Mouse (Mus musculus) embryonic facial prominence, embryonic 14.5 days (tissue): ENCODE data around the gene Agtpbp1. TPM values are rescaled to one million over a fixed set of nuclear protein-coding genes. Genes with fewer than 3 reads are reported as not detected.

ENCODE experiments used
- ATAC-seq: fragments of 200-750 bp; cut with Nextera tagmentation; 2 replicates; pipeline ENCODE4 v1.8.0; 2017; ENCODE audit warnings: low read depth, moderate number of reproducible peaks, moderate TSS enrichment
- DNase-seq: peaks from one replicate; pipeline ENCODE4 v3.0.0-alpha.2; 2015; ENCODE audit warnings: low spot score
- H3K27ac ChIP-seq: fragments of 300-500 bp; sonication (generic); replicated peaks from 2 replicates; pipeline ENCODE4 v1.5.1; 2014; ENCODE audit warnings: low read depth, mild to moderate bottlenecking, low read length, moderate library complexity
- H3K27me3 ChIP-seq: fragments of 300-500 bp; sonication (generic); replicated peaks from 2 replicates; pipeline ENCODE4 v1.6.1; 2014; ENCODE audit warnings: low read length; ENCODE audit not compliant: control insufficient read depth, insufficient read depth
- H3K36me3 ChIP-seq: fragments of 300-500 bp; sonication (generic); 2 replicates; pipeline ENCODE4 v1.6.1; 2014; ENCODE audit warnings: low read length, mixed read lengths; ENCODE audit not compliant: control insufficient read depth, insufficient read depth
- H3K4me1 ChIP-seq: fragments of 300-500 bp; sonication (generic); 2 replicates; pipeline ENCODE4 v1.6.1; 2014; ENCODE audit warnings: antibody characterized with exemption, low read length; ENCODE audit not compliant: control insufficient read depth, insufficient read depth
- H3K4me2 ChIP-seq: fragments of 300-500 bp; sonication (generic); 2 replicates; pipeline ENCODE4 v1.6.1; 2014; ENCODE audit warnings: low read depth, mild to moderate bottlenecking, low read length, moderate library complexity, mixed read lengths
- H3K4me3 ChIP-seq: fragments of 300-500 bp; sonication (generic); 2 replicates; pipeline ENCODE4 v1.5.1; 2014; ENCODE audit warnings: low read depth, mild to moderate bottlenecking, low read length
- H3K9ac ChIP-seq: fragments of 300-500 bp; sonication (generic); 2 replicates; pipeline ENCODE4 v1.6.1; 2014; ENCODE audit warnings: low read depth, mild to moderate bottlenecking, low read length, moderate library complexity, mixed read lengths
- H3K9me3 ChIP-seq: fragments of 300-500 bp; sonication (generic); 2 replicates; pipeline ENCODE4 v1.6.1; 2016; ENCODE audit warnings: low read length; ENCODE audit not compliant: control insufficient read depth
- WGBS: fragments of 180-500 bp; shearing (Covaris S2); extraction: QIAGEN DNeasy Blood & Tissue Kit; methylation state at CpG from one replicate; pipeline ENCODE4 v1.1.7; 2014; 5-methylcytosine and 5-hydroxymethylcytosine counted together
- polyA plus RNA-seq: library from polyadenylated mRNA; unstranded; fragments of >200 nt; fragmentation: Nextera tagmentation; extraction: Ambion mirVana; gene quantifications from 2 replicates; pipeline ENCODE4 v1.2.1, GENCODE M21; 2014

The Agtpbp1 gene
- polyA plus RNA-seq, 1 experiment from 2014 or later, result 25.2 TPM

DNA sequence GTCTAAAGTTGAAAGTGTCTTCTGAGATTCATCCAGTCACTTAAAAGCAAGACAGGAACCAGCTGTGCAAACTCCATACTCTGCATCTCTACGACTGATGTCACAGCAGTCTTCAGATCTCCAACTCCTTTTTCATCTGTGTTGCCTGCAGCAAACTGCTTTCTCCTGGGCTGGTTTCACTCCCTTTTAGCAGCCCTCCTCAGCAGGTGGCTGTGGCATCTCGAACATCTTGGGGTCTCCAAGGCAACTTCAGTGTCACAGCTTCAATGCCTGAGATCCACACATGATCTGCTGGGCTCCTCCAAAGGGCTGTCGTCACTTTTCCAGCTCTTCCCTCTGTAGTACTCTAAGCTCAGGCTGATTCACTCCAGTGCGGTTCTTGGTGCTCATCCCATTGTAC is 5.7 kb upstream of the Agtpbp1 start:
- H3K9ac ChIP-seq, result no peak overlapping the region

DNA sequence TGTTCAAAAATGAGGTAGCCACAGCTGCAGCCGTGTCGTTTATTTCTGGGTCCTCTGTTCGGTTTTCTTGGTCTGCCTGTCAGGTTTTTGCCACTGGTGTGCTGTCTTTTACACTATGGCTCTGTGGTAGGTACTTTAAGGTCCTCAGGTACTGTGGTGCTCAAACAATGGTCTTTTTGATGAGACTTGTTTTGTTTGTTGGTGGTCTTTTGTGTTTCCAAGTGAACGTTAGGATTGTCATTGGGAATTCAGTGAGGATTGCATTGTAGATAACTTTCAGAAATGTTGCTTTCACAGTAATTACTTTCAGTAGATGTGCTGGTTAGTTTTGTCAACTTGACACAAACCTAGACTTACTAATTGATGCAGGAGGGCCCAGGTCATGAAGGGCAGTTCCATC is 4.6 kb upstream of the Agtpbp1 start:
- ATAC-seq (no peak), DNase-seq (no peak)
- no peak overlapping the region for H3K27ac ChIP-seq
- no peak overlapping the region for H3K4me2 ChIP-seq
- H3K27me3 ChIP-seq, result no peaks in the 10 kb centered on the region
- WGBS, result 90% methylated on average over 4 of the region's 4 CpGs
- H3K36me3 ChIP-seq, result peaks cover 69% of the 10 kb centered on the region
- peaks cover 9% of the 10 kb centered on the region for H3K4me1 ChIP-seq
- H3K9me3 ChIP-seq, result no peaks in the 10 kb centered on the region
- no peak overlapping the region for H3K9ac ChIP-seq
- H3K4me3 ChIP-seq, result no peak overlapping the region

More for the DNA sequence above, 5.7 kb upstream of the Agtpbp1 start:
- Histone ChIP-seq H3K27ac (no peak overlapping the region), H3K4me2 (no peak overlapping the region), H3K27me3 (no peaks in the 10 kb centered on the region), H3K36me3 (peaks cover 74% of the 10 kb centered on the region), H3K4me3 (no peak overlapping the region), H3K9me3 (no peaks in the 10 kb centered on the region), H3K4me1 (peaks cover 9% of the 10 kb centered on the region)
- DNase-seq (no peak), ATAC-seq (no peak)
- WGBS, result 90% methylated on average over 4 of the region's 4 CpGs

DNA sequence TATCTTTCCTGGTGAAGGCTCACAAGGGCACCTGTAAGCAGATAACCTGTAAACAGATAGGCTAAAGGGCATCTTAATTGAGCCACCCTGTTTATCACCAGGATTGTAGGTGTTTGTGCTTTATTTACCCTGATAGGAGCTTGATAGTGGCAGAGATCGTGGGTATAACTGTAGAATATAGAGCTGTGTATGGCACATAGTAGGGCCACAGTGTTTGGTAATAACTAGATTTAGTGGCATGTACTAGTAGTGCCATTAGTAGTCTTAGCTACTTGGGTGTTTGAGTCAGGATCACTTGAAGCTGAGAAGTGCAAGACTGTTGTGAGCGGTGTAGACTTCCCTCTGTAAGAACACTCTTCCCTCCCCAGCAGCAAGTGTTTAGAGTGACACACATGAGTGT is 2.2 kb upstream of the Agtpbp1 start:
- peaks cover 13% of the 10 kb centered on the region for H3K4me1 ChIP-seq
- 90% methylated on average over 2 of the region's 2 CpGs for WGBS
- peak overlapping the region; percentile 86; the same call in 1 of the 2 replicates for H3K9ac ChIP-seq
- H3K4me3 ChIP-seq, result no peak overlapping the region
- H3K36me3 ChIP-seq, result peaks cover 46% of the 10 kb centered on the region
- no peaks in the 10 kb centered on the region for H3K27me3 ChIP-seq
- no peak overlapping the region; the same call in 1 of the 2 replicates for H3K4me2 ChIP-seq
- DNase-seq (no peak), ATAC-seq (no peak)
- H3K27ac ChIP-seq, result no peak overlapping the region
- H3K9me3 ChIP-seq, result no peaks in the 10 kb centered on the region

DNA sequence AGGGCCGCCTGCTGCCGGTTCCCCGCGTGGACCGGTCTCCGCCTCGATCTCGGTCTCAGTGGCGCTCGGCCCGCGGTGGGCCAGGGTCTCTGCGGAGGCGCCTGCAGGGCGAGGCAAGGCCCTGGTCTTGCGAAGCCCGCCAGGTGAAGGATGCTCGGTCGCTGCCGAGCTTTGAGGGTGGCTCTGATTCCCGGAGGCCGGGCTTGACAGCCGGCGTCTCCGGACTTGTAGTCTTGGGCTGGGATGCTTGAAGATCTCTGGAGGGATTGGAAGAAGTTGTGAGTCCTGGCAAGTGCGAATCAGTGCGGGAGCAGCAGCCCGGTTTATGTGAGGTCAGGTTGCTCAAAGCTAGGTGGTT is 600 bp upstream of the Agtpbp1 start:
- Histone ChIP-seq H3K4me1 (peaks cover 13% of the 10 kb centered on the region), H3K9ac (peak overlapping the region; percentile 86), H3K27ac (peak overlapping the region; percentile 74), H3K27me3 (no peaks in the 10 kb centered on the region), H3K4me2 (peak overlapping the region; percentile 58), H3K4me3 (peak overlapping the region; percentile 81), H3K9me3 (no peaks in the 10 kb centered on the region), H3K36me3 (peaks cover 30% of the 10 kb centered on the region)
- WGBS, result 0% methylated on average over 14 of the region's 28 CpGs
- ATAC-seq (no peak), DNase-seq (peak; percentile 30)

DNA sequence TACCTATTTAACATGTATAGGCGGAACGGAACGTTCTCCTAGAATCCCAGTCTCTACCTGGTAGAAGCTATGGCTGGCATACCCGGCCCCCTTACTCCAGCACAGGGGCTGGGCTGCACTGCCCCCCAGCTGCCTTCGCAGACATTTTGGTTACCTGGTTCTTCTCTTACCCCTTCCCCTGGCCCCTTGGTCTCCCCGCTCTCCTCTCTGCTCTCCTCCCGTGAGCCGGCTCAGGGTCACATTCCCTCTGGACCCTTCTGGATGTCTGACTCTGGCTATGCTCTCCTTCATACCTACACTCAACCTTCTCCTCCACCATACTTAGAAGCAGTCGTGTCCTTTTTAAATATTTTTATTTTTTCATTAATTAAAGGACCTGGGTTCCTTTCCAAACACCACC is 546 bp downstream of the Agtpbp1 start:
- Histone ChIP-seq H3K4me2 (peak overlapping the region; percentile 97), H3K4me3 (peak overlapping the region; percentile 81), H3K9me3 (no peaks in the 10 kb centered on the region), H3K36me3 (peaks cover 19% of the 10 kb centered on the region), H3K27ac (peak overlapping the region; percentile 75), H3K9ac (peak overlapping the region; percentile 64), H3K27me3 (no peaks in the 10 kb centered on the region), H3K4me1 (peaks cover 13% of the 10 kb centered on the region)
- WGBS, result under 1% methylated on average over 9 of the region's 9 CpGs
- peak; percentile 48 for DNase-seq
- peak; percentile 74 for ATAC-seq

DNA sequence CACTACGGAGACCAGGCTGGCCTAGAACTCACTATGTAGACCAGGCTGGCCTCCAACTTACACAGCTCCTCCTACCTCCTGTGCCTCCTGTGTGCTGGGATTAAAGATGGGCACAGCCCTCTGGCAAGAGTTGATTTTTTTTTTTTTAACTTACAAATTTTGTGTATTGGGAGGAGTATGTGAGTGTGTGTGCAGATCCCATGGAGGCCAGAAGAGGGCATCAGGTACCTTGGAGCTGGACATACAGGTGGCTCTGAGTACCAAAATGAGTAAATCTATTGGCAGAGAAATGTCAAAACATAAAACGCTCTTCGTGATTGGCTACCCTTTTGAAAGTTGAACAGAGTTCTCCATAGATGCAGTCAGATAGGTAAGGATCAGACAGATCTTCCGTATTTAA is 4.1 kb downstream of the Agtpbp1 start:
- WGBS, result 90% methylated on average over 4 of the region's 4 CpGs
- DNase-seq (no peak), ATAC-seq (no peak)
- Histone ChIP-seq H3K27me3 (no peaks in the 10 kb centered on the region), H3K9me3 (no peaks in the 10 kb centered on the region), H3K4me1 (0 out of 2 replicates have a peak, but pooled peaks cover 4% of the 10 kb centered on the region), H3K4me3 (no peak overlapping the region), H3K27ac (no peak overlapping the region), H3K36me3 (no peaks in the 10 kb centered on the region), H3K9ac (no peak overlapping the region), H3K4me2 (no peak overlapping the region)

DNA sequence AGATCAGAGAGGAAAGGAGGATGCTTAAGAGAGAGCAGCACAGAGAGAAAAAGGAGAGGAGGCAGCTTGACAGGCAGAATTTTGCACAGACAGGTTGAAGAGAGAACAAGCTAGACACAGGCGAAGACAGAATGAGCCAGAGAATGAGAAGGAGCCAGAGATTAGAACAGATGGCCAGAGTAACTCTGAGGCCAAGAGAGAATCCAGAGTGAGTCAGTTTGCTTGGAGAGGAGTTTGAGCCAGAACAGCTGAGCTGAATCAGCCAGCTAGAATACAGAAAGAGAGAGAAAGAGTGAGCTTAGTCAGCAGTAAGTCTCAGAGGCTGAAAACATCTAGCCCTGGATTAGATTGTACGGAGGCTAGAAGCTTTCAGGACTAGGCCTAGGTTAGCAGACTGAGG is 12.5 kb downstream of the Agtpbp1 start:
- 79% methylated on average over 2 of the region's 2 CpGs for WGBS
- Histone ChIP-seq H3K4me2 (no peak overlapping the region), H3K27me3 (no peaks in the 10 kb centered on the region), H3K4me3 (no peak overlapping the region), H3K9ac (no peak overlapping the region), H3K27ac (no peak overlapping the region), H3K4me1 (no peaks in the 10 kb centered on the region), H3K36me3 (no peaks in the 10 kb centered on the region), H3K9me3 (no peaks in the 10 kb centered on the region)
- no peak for DNase-seq
- ATAC-seq, result no peak

DNA sequence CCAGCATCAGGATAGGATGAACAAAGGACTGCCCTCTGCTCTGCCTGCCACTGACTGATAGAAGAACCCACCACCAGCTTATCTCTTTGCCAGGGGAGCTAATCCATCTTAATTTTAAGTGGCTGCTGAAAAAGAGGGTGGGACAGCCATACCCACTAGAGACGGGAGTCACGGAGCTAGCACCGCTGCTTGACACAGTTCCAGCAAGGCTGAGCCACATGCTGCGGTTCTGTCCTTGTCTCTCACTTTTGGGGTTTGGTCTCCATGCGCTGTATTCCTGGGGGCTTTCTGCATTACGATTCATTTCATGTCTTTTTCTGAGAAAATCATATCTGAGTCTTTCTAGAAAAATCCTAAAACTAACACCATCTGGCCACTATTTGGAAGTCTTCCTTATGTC is 13.9 kb downstream of the Agtpbp1 start:
- Histone ChIP-seq H3K36me3 (no peaks in the 10 kb centered on the region), H3K9ac (no peak overlapping the region), H3K4me3 (no peak overlapping the region), H3K4me2 (no peak overlapping the region), H3K27me3 (no peaks in the 10 kb centered on the region), H3K9me3 (no peaks in the 10 kb centered on the region), H3K27ac (no peak overlapping the region), H3K4me1 (no peaks in the 10 kb centered on the region)
- ATAC-seq, result no peak
- WGBS, result 85% methylated on average over 6 of the region's 6 CpGs
- DNase-seq, result no peak

DNA sequence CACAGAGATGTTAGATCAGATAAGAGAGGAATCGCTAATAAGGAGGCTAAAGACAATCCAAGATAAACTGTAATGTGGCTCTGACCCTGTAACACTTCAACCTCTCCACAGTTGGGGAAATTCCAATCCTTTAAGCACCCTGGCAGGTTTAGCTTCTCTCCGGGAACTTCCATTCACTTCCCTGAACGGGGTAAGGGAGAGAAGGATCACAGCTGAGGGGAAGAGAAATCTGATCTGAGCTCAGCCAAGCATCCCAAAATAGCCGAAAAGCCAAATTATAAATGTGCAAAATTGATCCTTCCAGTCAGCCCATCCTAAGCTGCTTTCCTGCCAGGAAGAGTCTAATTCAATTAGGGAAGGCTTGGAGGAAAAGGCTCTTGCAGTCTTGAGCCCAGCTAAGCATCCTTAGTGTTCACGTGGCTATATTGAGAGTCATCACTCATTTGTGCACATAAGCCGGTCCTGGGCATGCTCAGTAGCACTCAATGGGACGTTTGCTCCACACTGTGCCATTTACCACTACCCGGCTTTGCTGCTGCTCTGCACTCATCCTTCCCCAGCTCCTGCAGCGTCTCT is 19.0 kb downstream of the Agtpbp1 start:
- DNase-seq, result peak; percentile 55
- Histone ChIP-seq H3K4me1 (no peaks in the 10 kb centered on the region), H3K27ac (no peak overlapping the region), H3K36me3 (no peaks in the 10 kb centered on the region), H3K4me2 (no peak overlapping the region), H3K9ac (no peak overlapping the region), H3K27me3 (no peaks in the 10 kb centered on the region), H3K9me3 (no peaks in the 10 kb centered on the region), H3K4me3 (no peak overlapping the region)
- 46% methylated on average over 9 of the region's 9 CpGs for WGBS
- peak; percentile 60 for ATAC-seq
